Mouse (Mus musculus) heart, postnatal 0 days (tissue): ENCODE data around the gene Maml1. TPM values are rescaled to one million over a fixed set of nuclear protein-coding genes. Genes with fewer than 3 reads are reported as not detected.

Experiments
- ATAC-seq: fragments of 200-750 bp; cut with Nextera tagmentation; 2 replicates; pipeline ENCODE4 v1.8.0; 2017; ENCODE audit warnings: low read depth, moderate number of reproducible peaks, moderate library complexity; ENCODE audit not compliant: insufficient read depth
- DNase-seq: peaks from one replicate; pipeline ENCODE4 v3.0.0-alpha.2; 2016; ENCODE audit warnings: low spot score
- H3K27ac ChIP-seq: fragments of 300-500 bp; sonication (generic); 2 replicates; pipeline ENCODE4 v1.5.1; 2014; ENCODE audit warnings: low read depth, mild to moderate bottlenecking
- H3K27me3 ChIP-seq: fragments of 300-500 bp; sonication (generic); 2 replicates; pipeline ENCODE4 v1.6.1; 2014; ENCODE audit warnings: low read length, mixed read lengths; ENCODE audit not compliant: control insufficient read depth, insufficient read depth
- H3K36me3 ChIP-seq: fragments of 300-500 bp; sonication (generic); replicated peaks from 2 replicates; pipeline ENCODE4 v1.6.1; 2014; ENCODE audit warnings: low read length, mixed read lengths; ENCODE audit not compliant: control insufficient read depth, insufficient read depth
- H3K4me1 ChIP-seq: fragments of 300-500 bp; sonication (generic); 2 replicates; pipeline ENCODE4 v1.6.1; 2014; ENCODE audit warnings: antibody characterized with exemption; ENCODE audit not compliant: control insufficient read depth, insufficient read depth
- H3K4me2 ChIP-seq: fragments of 300-500 bp; sonication (generic); 2 replicates; pipeline ENCODE4 v1.6.1; 2014; ENCODE audit warnings: low read depth, mild to moderate bottlenecking, low read length, moderate library complexity
- H3K4me3 ChIP-seq: fragments of 300-500 bp; sonication (generic); 2 replicates; pipeline ENCODE4 v1.5.1; 2014; ENCODE audit warnings: low read depth, low read length
- H3K9ac ChIP-seq: fragments of 300-500 bp; sonication (generic); replicated peaks from 2 replicates; pipeline ENCODE4 v1.6.1; 2014; ENCODE audit warnings: low read depth, low read length, mixed read lengths
- H3K9me3 ChIP-seq: fragments of 300-500 bp; sonication (generic); replicated peaks from 2 replicates; pipeline ENCODE4 v1.6.1; 2016; ENCODE audit warnings: low read length; ENCODE audit not compliant: control insufficient read depth
- CTCF ChIP-seq: IDR thresholded peaks from 2 replicates; pipeline ENCODE4 v1.5.1; 2016; ENCODE audit warnings: antibody characterized with exemption, control low read depth, low read depth
- EP300 ChIP-seq: IDR thresholded peaks from 2 replicates; pipeline ENCODE4 v1.6.1; 2016; ENCODE audit warnings: antibody characterized with exemption, low read depth
- WGBS: fragments of 180-500 bp; shearing (Covaris S2); extraction: QIAGEN DNeasy Blood & Tissue Kit; methylation state at CpG from one replicate; pipeline ENCODE4 v1.1.7; 2014; 5-methylcytosine and 5-hydroxymethylcytosine counted together
- polyA plus RNA-seq: library from polyadenylated mRNA; unstranded; fragments of >200 nt; fragmentation: Nextera tagmentation; extraction: Ambion mirVana; gene quantifications from 2 replicates; pipeline ENCODE4 v1.2.1, GENCODE M21; 2015
- total RNA-seq: library from RNA; depleted of rRNA; stranded (reverse); fragments of >200 nt; gene quantifications from 2 replicates; pipeline ENCODE4 v1.2.3, GENCODE M21; 2014; ENCODE audit warnings: low replicate concordance

Gene Maml1
- total and polyA plus RNA-seq, 2 experiments from 2014 or later = 2.2 to 10.4 TPM

DNA sequence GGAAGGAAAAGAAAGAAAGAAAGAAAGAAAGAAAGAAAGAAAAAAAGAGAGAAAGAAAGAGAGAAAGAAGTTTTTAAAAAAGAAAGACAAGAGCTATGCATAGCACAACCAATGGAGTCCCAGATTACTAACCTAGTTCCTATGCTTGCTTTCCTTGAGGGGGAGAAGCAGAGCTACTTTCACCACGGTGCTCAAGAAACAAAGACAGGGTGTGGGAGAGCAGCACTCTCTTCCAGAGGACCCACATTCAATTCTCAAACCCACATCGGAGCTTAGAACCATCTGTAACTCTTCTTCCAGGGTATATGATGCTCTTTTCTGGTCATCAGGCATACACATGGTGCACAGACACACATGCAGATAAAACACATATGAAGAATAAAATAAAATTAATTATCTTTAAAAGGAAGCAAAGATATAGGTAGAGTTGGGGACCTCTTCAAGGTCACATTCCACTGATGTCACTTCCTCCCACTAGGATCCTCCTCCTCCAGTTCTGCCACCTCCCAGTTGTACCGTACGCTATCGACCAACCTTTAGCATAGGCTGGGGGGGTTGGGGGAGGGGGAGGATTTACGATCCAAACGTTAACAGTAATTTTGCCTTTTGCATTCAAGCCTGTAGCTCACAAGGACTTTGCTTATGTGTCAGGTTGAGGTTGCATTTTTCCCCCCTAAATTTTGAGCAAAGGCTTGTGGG is 43.5 kb downstream of the Maml1 start:
- H3K9ac ChIP-seq = no peak overlapping the region
- no peaks in the 10 kb centered on the region for H3K9me3 ChIP-seq
- H3K4me2 ChIP-seq = no peak overlapping the region
- H3K36me3 ChIP-seq = no peaks in the 10 kb centered on the region
- H3K27me3 ChIP-seq = no peaks in the 10 kb centered on the region
- H3K4me1 ChIP-seq = no peaks in the 10 kb centered on the region
- ATAC-seq (no peak), DNase-seq (no peak)
- no peak for TF ChIP-seq EP300
- TF ChIP-seq CTCF = no peak
- 68% methylated on average over 7 of the region's 7 CpGs for WGBS
- H3K27ac ChIP-seq = no peak overlapping the region
- no peak overlapping the region for H3K4me3 ChIP-seq

DNA sequence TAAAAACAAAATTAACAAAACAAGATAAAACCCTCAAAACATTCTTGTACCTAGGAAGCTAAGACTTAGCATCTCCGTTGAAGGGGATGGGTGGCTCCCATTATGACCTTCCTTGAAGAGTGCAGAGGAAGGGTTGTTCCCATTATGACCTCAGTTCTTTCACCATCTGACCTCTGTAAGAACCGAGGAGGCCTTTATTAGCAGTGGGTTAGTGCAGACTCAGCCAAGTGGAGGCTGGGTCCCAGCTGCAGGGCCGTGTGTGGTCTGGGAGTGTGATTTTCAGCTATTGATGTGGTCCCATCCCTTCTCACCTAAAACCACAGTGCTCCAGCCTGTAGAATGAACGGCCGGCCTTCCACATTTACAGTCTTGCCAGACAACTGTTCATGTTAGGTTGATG is 46.8 kb downstream of the Maml1 start:
- DNase-seq = no peak
- 76% methylated on average over 5 of the region's 5 CpGs for WGBS
- TF ChIP-seq EP300 = no peak
- TF ChIP-seq CTCF = no peak
- no peaks in the 10 kb centered on the region for H3K9me3 ChIP-seq
- H3K4me2 ChIP-seq = no peak overlapping the region
- H3K27me3 ChIP-seq = no peaks in the 10 kb centered on the region
- H3K36me3 ChIP-seq = no peaks in the 10 kb centered on the region
- H3K9ac ChIP-seq = no peak overlapping the region
- no peak overlapping the region for H3K27ac ChIP-seq
- no peak overlapping the region for H3K4me3 ChIP-seq
- no peak for ATAC-seq
- no peaks in the 10 kb centered on the region for H3K4me1 ChIP-seq

DNA sequence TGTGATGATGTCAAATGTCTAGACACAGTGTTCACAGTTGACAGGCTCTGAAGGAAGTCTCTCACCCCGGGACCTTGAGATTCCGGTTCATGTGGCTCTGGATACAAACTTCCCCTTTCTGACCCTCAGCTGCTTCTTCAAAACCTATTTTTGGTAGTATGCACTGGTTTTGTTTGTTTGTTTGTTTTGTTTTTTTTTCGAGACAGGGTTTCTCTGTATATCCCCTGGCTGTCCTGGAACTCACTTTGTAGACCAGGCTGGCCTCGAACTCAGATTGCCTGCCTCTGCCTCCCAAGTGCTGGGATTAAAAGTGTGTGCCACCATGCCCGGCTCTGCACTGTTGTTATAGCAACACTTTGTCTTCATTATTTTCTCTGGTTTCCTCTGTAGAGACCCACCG is 48.2 kb downstream of the Maml1 start:
- ATAC-seq (no peak), DNase-seq (no peak)
- Histone ChIP-seq H3K27ac (no peak overlapping the region), H3K4me1 (no peaks in the 10 kb centered on the region), H3K36me3 (no peaks in the 10 kb centered on the region), H3K27me3 (no peaks in the 10 kb centered on the region), H3K9me3 (no peaks in the 10 kb centered on the region), H3K4me2 (no peak overlapping the region), H3K9ac (no peak overlapping the region), H3K4me3 (no peak overlapping the region)
- TF ChIP-seq CTCF = no peak
- 64% methylated on average over 6 of the region's 6 CpGs for WGBS

DNA sequence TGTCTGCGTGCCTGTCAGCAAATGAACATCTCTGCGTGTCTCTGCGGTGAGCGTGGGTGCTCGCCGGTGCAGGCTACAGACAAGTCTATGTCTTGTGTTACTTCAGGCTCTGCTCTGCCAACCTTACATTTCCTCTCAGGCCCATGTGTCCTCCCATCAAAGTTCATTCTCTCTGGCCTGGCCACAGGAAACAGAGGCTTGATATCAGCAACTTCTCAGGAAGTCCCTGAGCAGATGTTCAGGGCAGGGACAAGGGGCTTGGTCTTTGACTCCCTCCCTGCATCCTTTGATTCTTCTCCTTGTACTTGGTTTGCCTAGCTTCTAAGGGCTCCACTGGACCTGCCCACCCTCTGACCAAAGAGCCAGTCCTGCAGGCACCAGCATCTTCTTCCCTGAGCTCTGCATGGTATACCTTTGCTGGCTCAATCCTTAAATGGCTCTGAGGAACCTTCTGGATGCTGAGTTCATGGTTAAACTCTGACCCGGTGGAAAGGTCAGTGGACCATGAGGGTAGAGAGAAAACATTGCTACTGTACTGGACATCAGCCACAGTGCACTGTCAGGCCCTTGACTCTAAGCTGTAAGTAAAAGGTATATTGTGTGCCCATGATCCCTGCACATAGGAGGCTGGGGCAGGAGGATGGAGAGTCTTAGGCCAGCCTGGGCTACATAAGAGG is 51.7 kb downstream of the Maml1 start:
- Histone ChIP-seq H3K27me3 (peaks cover 12% of the 10 kb centered on the region), H3K36me3 (no peaks in the 10 kb centered on the region), H3K4me3 (no peak overlapping the region), H3K9me3 (no peaks in the 10 kb centered on the region), H3K4me1 (peaks cover 12% of the 10 kb centered on the region), H3K9ac (no peak overlapping the region), H3K4me2 (no peak overlapping the region), H3K27ac (no peak overlapping the region)
- WGBS = 78% methylated on average over 7 of the region's 7 CpGs
- no peak for TF ChIP-seq CTCF
- TF ChIP-seq EP300 = no peak
- ATAC-seq (peak; percentile 7; the same call in 1 of the 2 replicates), DNase-seq (no peak)

DNA sequence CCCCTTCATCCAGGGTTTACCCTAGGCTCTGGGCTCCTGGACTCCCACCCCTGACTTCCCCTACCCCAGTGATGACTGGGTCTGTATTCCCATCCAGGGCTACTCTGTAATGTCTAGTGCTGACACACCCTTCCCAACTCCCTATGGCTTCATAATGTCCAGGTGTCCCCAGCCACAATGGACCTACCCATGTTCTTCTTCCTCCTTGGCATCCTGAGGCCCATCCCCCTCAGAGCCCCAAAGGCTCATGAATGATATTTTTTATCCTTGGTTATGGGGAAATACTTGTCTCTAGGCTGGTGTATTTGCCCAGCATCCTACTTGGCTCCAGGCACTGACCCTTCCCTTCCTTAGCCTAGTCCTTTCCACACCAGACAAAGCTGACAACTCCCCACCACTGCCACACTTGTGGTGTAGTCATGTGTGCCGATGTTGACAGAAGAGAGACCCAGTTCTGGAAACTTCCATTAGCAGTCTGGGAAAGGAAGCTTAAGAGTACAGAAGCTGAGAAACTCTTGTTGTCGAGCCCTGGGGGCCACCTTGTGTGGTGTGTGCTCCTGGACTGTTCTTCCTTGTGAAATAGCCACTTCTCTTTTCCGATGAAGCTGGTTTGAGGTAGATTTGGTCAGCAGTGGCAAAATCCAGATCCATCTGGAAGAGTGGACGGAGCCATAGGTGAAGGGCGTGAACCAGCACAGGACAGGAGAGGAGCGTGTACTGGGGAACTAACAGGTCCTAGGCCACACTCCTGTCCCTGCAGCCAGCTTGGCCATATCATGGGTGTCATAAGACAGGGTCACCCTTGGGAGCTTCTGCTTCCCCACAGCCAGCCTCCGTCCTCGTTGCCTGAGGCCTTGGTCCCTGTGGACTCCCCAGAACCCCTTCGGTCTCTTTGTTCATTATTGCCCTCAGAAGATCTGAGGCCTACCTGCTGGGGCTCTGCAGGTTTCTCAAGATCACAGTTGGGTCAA is 53.0 kb downstream of the Maml1 start:
- no peak for ATAC-seq
- H3K4me3 ChIP-seq = no peak overlapping the region
- no peak overlapping the region for H3K9ac ChIP-seq
- TF ChIP-seq CTCF (no peak), EP300 (no peak)
- peaks cover 12% of the 10 kb centered on the region for H3K27me3 ChIP-seq
- no peak for DNase-seq
- H3K9me3 ChIP-seq = no peaks in the 10 kb centered on the region
- H3K27ac ChIP-seq = no peak overlapping the region
- H3K4me1 ChIP-seq = peaks cover 12% of the 10 kb centered on the region
- 87% methylated on average over 9 of the region's 9 CpGs for WGBS
- peaks cover 6% of the 10 kb centered on the region for H3K36me3 ChIP-seq
- H3K4me2 ChIP-seq = no peak overlapping the region
